Mouse (Mus musculus): ENCODE measurements around the gene Mcrip1. TPM values are rescaled to one million over a fixed set of nuclear protein-coding genes. Genes with fewer than 3 reads are reported as not detected.

The Mcrip1 gene
- polyA plus RNA-seq, 1 experiment from 2014 or later, result 237 TPM

GRCm38 (mm10) chr11:120501701-120502100 lies 47.8 kb downstream of the Mcrip1 start:
- Histone ChIP-seq H3K4me1 (ENCODE audit: control insufficient read depth, insufficient read depth, low read length) (no peaks in the 10 kb centered on the region), H3K9me3 (ENCODE audit: control insufficient read depth, low read length) (no peaks in the 10 kb centered on the region), H3K4me3 (ENCODE audit: low read depth, low read length) (no peak overlapping the region), H3K36me3 (ENCODE audit: control insufficient read depth, insufficient read depth, low read length) (no peaks in the 10 kb centered on the region; the same call in 1 of the 2 replicates), H3K4me2 (no peak overlapping the region), H3K27me3 (ENCODE audit: control insufficient read depth, insufficient read depth, low read length) (no peaks in the 10 kb centered on the region), H3K9ac (ENCODE audit: low read length) (no peak overlapping the region), H3K27ac (ENCODE audit: low read depth, low read length) (no peak overlapping the region)
- WGBS, result 94% methylated on average over 4 of the region's 4 CpGs
- ATAC-seq (ENCODE audit: low FRiP score) (no peak), DNase-seq (ENCODE audit: low spot score, missing footprints) (no peak)

- Histone ChIP-seq H3K27ac (ENCODE audit: low read depth, low read length) (no peak overlapping the region), H3K4me1 (ENCODE audit: control insufficient read depth, insufficient read depth, low read length) (no peaks in the 10 kb centered on the region), H3K27me3 (ENCODE audit: control insufficient read depth, insufficient read depth, low read length) (no peaks in the 10 kb centered on the region), H3K9ac (ENCODE audit: low read length) (no peak overlapping the region), H3K9me3 (ENCODE audit: control insufficient read depth, low read length) (no peaks in the 10 kb centered on the region), H3K4me2 (no peak overlapping the region), H3K36me3 (ENCODE audit: control insufficient read depth, insufficient read depth, low read length) (no peaks in the 10 kb centered on the region; the same call in 1 of the 2 replicates), H3K4me3 (ENCODE audit: low read depth, low read length) (no peak overlapping the region)
- ATAC-seq (ENCODE audit: low FRiP score) (no peak), DNase-seq (ENCODE audit: low spot score, missing footprints) (no peak)
- 79% methylated on average over 6 of the region's 6 CpGs for whole genome bisulfite sequencing
Observed at GRCm38 (mm10) chr11:120501018-120501417, 48.5 kb downstream of the Mcrip1 start.

- H3K36me3 ChIP-seq (ENCODE audit: control insufficient read depth, insufficient read depth, low read length), result no peaks in the 10 kb centered on the region; the same call in 1 of the 2 replicates
- no peaks in the 10 kb centered on the region for H3K9me3 ChIP-seq (ENCODE audit: control insufficient read depth, low read length)
- H3K4me1 ChIP-seq (ENCODE audit: control insufficient read depth, insufficient read depth, low read length), result no peaks in the 10 kb centered on the region
- ATAC-seq (ENCODE audit: low FRiP score) (no peak), DNase-seq (ENCODE audit: low spot score, missing footprints) (no peak)
- no peak overlapping the region for H3K4me2 ChIP-seq
- H3K4me3 ChIP-seq (ENCODE audit: low read depth, low read length), result no peak overlapping the region
- no peak overlapping the region for H3K27ac ChIP-seq (ENCODE audit: low read depth, low read length)
- H3K27me3 ChIP-seq (ENCODE audit: control insufficient read depth, insufficient read depth, low read length), result no peaks in the 10 kb centered on the region
- 23% methylated on average over 3 of the region's 3 CpGs for WGBS
- H3K9ac ChIP-seq (ENCODE audit: low read length), result no peak overlapping the region
Observed at GRCm38 (mm10) chr11:120500357-120500756, 49.2 kb downstream of the Mcrip1 start.

GRCm38 (mm10) chr11:120499894-120500293 lies 49.6 kb downstream of the Mcrip1 start:
- WGBS, result 76% methylated on average over 6 of the region's 6 CpGs
- Histone ChIP-seq H3K27me3 (ENCODE audit: control insufficient read depth, insufficient read depth, low read length) (no peaks in the 10 kb centered on the region), H3K36me3 (ENCODE audit: control insufficient read depth, insufficient read depth, low read length) (no peaks in the 10 kb centered on the region; the same call in 1 of the 2 replicates), H3K4me1 (ENCODE audit: control insufficient read depth, insufficient read depth, low read length) (no peaks in the 10 kb centered on the region), H3K9me3 (ENCODE audit: control insufficient read depth, low read length) (no peaks in the 10 kb centered on the region), H3K9ac (ENCODE audit: low read length) (no peak overlapping the region), H3K4me2 (no peak overlapping the region), H3K4me3 (ENCODE audit: low read depth, low read length) (no peak overlapping the region), H3K27ac (ENCODE audit: low read depth, low read length) (no peak overlapping the region)
- DNase-seq (ENCODE audit: low spot score, missing footprints) (no peak), ATAC-seq (ENCODE audit: low FRiP score) (no peak)

- ATAC-seq (ENCODE audit: low FRiP score) (no peak), DNase-seq (ENCODE audit: low spot score, missing footprints) (no peak)
- WGBS, result 96% methylated on average over 5 of the region's 5 CpGs
- Histone ChIP-seq H3K4me1 (ENCODE audit: control insufficient read depth, insufficient read depth, low read length) (no peaks in the 10 kb centered on the region), H3K27ac (ENCODE audit: low read depth, low read length) (no peak overlapping the region), H3K9me3 (ENCODE audit: control insufficient read depth, low read length) (no peaks in the 10 kb centered on the region), H3K27me3 (ENCODE audit: control insufficient read depth, insufficient read depth, low read length) (no peaks in the 10 kb centered on the region), H3K4me3 (ENCODE audit: low read depth, low read length) (no peak overlapping the region), H3K36me3 (ENCODE audit: control insufficient read depth, insufficient read depth, low read length) (peaks cover 3% of the 10 kb centered on the region; the same call in 1 of the 2 replicates), H3K9ac (ENCODE audit: low read length) (no peak overlapping the region), H3K4me2 (no peak overlapping the region)
Observed at GRCm38 (mm10) chr11:120498891-120499290, 50.6 kb downstream of the Mcrip1 start.

- H3K4me2 ChIP-seq, result no peak overlapping the region
- no peak overlapping the region for H3K4me3 ChIP-seq (ENCODE audit: low read depth, low read length)
- DNase-seq (ENCODE audit: low spot score, missing footprints) (no peak), ATAC-seq (ENCODE audit: low FRiP score) (no peak)
- H3K4me1 ChIP-seq (ENCODE audit: control insufficient read depth, insufficient read depth, low read length), result peaks cover 4% of the 10 kb centered on the region
- no peaks in the 10 kb centered on the region for H3K27me3 ChIP-seq (ENCODE audit: control insufficient read depth, insufficient read depth, low read length)
- 94% methylated on average over 12 of the region's 12 CpGs for WGBS
- H3K36me3 ChIP-seq (ENCODE audit: control insufficient read depth, insufficient read depth, low read length), result peaks cover 3% of the 10 kb centered on the region; the same call in 1 of the 2 replicates
- no peak overlapping the region for H3K27ac ChIP-seq (ENCODE audit: low read depth, low read length)
- no peaks in the 10 kb centered on the region for H3K9me3 ChIP-seq (ENCODE audit: control insufficient read depth, low read length)
- H3K9ac ChIP-seq (ENCODE audit: low read length), result no peak overlapping the region
Observed at GRCm38 (mm10) chr11:120498226-120498625, 51.3 kb downstream of the Mcrip1 start.

GRCm38 (mm10) chr11:120497436-120497835 lies 52.1 kb downstream of the Mcrip1 start:
- no peak overlapping the region for H3K9ac ChIP-seq (ENCODE audit: low read length)
- 86% methylated on average over 3 of the region's 3 CpGs for WGBS
- ATAC-seq (ENCODE audit: low FRiP score) (no peak), DNase-seq (ENCODE audit: low spot score, missing footprints) (no peak)
- H3K27me3 ChIP-seq (ENCODE audit: control insufficient read depth, insufficient read depth, low read length), result no peaks in the 10 kb centered on the region
- no peak overlapping the region for H3K27ac ChIP-seq (ENCODE audit: low read depth, low read length)
- H3K4me1 ChIP-seq (ENCODE audit: control insufficient read depth, insufficient read depth, low read length), result peaks cover 9% of the 10 kb centered on the region
- H3K9me3 ChIP-seq (ENCODE audit: control insufficient read depth, low read length), result no peaks in the 10 kb centered on the region
- no peak overlapping the region for H3K4me3 ChIP-seq (ENCODE audit: low read depth, low read length)
- H3K36me3 ChIP-seq (ENCODE audit: control insufficient read depth, insufficient read depth, low read length), result peaks cover 3% of the 10 kb centered on the region; the same call in 1 of the 2 replicates
- H3K4me2 ChIP-seq, result no peak overlapping the region

GRCm38 (mm10) chr11:120493911-120494310 lies 55.6 kb downstream of the Mcrip1 start:
- H3K9ac ChIP-seq (ENCODE audit: low read length), result no peak overlapping the region
- H3K9me3 ChIP-seq (ENCODE audit: control insufficient read depth, low read length), result no peaks in the 10 kb centered on the region
- 84% methylated on average over 3 of the region's 3 CpGs for WGBS
- no peaks in the 10 kb centered on the region for H3K27me3 ChIP-seq (ENCODE audit: control insufficient read depth, insufficient read depth, low read length)
- H3K4me1 ChIP-seq (ENCODE audit: control insufficient read depth, insufficient read depth, low read length), result peaks cover 20% of the 10 kb centered on the region
- H3K36me3 ChIP-seq (ENCODE audit: control insufficient read depth, insufficient read depth, low read length), result peaks cover 5% of the 10 kb centered on the region; the same call in 1 of the 2 replicates
- H3K27ac ChIP-seq (ENCODE audit: low read depth, low read length), result no peak overlapping the region
- ATAC-seq (ENCODE audit: low FRiP score), result no peak
- H3K4me2 ChIP-seq, result no peak overlapping the region
- DNase-seq (ENCODE audit: low spot score, missing footprints), result peak; percentile 57
- H3K4me3 ChIP-seq (ENCODE audit: low read depth, low read length), result no peak overlapping the region

GRCm38 (mm10) chr11:120493351-120493750 lies 56.2 kb downstream of the Mcrip1 start:
- peak overlapping the region; percentile 86 for H3K4me2 ChIP-seq
- H3K9ac ChIP-seq (ENCODE audit: low read length), result peak overlapping the region; percentile 53
- H3K27me3 ChIP-seq (ENCODE audit: control insufficient read depth, insufficient read depth, low read length), result no peaks in the 10 kb centered on the region
- WGBS, result 70% methylated on average over 3 of the region's 3 CpGs
- H3K9me3 ChIP-seq (ENCODE audit: control insufficient read depth, low read length), result no peaks in the 10 kb centered on the region
- peaks cover 20% of the 10 kb centered on the region for H3K4me1 ChIP-seq (ENCODE audit: control insufficient read depth, insufficient read depth, low read length)
- H3K36me3 ChIP-seq (ENCODE audit: control insufficient read depth, insufficient read depth, low read length), result peaks cover 9% of the 10 kb centered on the region; the same call in 1 of the 2 replicates
- H3K4me3 ChIP-seq (ENCODE audit: low read depth, low read length), result peak overlapping the region; percentile 92; the same call in 1 of the 2 replicates
- ATAC-seq (ENCODE audit: low FRiP score), result no peak
- no peak for DNase-seq (ENCODE audit: low spot score, missing footprints)
- no peak overlapping the region for H3K27ac ChIP-seq (ENCODE audit: low read depth, low read length)
